Mouse (Mus musculus) liver, embryonic 14.5 days (tissue): ENCODE measurements at regions not wholly inside any gene's neighbourhood (a gene's known extent, or its start where the extent isn't known, plus 50 kb on each side); places are given as distances from the start of the nearest gene placed in this dataset.

Source experiments
- CTCF ChIP-seq: IDR thresholded peaks from 2 replicates; pipeline ENCODE4 v1.5.1; 2016; ENCODE audit warnings: antibody characterized with exemption, low read depth, control low read depth
- EP300 ChIP-seq: IDR thresholded peaks from 2 replicates; pipeline ENCODE4 v1.6.1; 2016; ENCODE audit warnings: antibody characterized with exemption, low read depth

DNA sequence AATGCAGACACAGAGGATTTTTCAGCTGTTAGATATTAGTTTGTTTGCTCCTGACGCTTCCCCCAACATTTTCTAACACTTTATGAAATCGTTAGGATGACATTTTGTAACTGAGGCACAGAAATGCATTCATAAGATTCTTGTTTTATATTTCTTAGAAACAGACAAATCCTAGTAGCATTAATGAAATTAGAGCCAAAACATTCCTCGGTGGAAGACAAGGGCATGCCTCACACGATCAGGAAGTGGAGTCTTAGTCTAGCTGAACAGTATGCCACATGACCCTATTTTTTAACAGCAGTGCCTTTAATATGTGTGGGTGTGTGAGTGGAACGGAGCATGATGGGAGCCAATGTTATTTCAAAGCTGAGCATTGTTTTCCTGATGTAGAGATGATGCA lies 89.7 kb upstream of the Pde3a start:
- TF ChIP-seq CTCF (no peak), EP300 (no peak)
